12 mouse cellular contexts compared by ENCODE assay signal in genomic region chr11:88123731-88124130, GRCm38 (mm10). TPM values are rescaled to one million over a fixed set of nuclear protein-coding genes. Genes with fewer than 3 reads are reported as not detected.
DNase-seq lines count a peak whose midpoint lies in the region; ATAC-seq lines count a peak whose summit lies in the region.
"Had no signal": no experiment of that assay in that cellular context is flagged by ENCODE, and none has a peak within 500 bp of the region (broad histone marks: within the 10 kb centered on the region; RNA-seq: fewer than 3 reads in every experiment).

No protein-coding gene starts in this region.

- WGBS in forebrain, embryonic 10.5 days = 38% methylated on average over 6 of the region's 6 CpGs
- 29% methylated on average over 6 of the region's 6 CpGs for WGBS in forebrain, embryonic 11.5 days
- WGBS in hindbrain, embryonic 10.5 days = 31% methylated on average over 6 of the region's 6 CpGs
- WGBS in hindbrain, embryonic 16.5 days = 42% methylated on average over 6 of the region's 6 CpGs
- 18% methylated on average over 6 of the region's 6 CpGs for WGBS in midbrain, embryonic 13.5 days
- WGBS in midbrain, embryonic 16.5 days = 21% methylated on average over 6 of the region's 6 CpGs
- 27% methylated on average over 6 of the region's 6 CpGs for WGBS in stomach, embryonic 16.5 days

- peak overlapping the region; percentile 72 for H3K27ac ChIP-seq in forebrain, embryonic 10.5 days
- H3K27ac ChIP-seq in forebrain, embryonic 11.5 days (ENCODE audit: low read depth, low read length) = no peak overlapping the region
- peak overlapping the region; percentile 75 for H3K27ac ChIP-seq in hindbrain, embryonic 10.5 days
- no peak overlapping the region for H3K27ac ChIP-seq in hindbrain, embryonic 16.5 days (ENCODE audit: low read depth, low read length)
- H3K27ac ChIP-seq in midbrain, embryonic 13.5 days = peak overlapping the region; percentile 8; the same call in 1 of the 2 replicates
- no peak overlapping the region for H3K27ac ChIP-seq in midbrain, embryonic 16.5 days (ENCODE audit: low read length)
- peak overlapping the region; percentile 79 for H3K27ac ChIP-seq in stomach, embryonic 16.5 days (ENCODE audit: low read length)

- H3K27me3 ChIP-seq in forebrain, embryonic 10.5 days (ENCODE audit: poor library complexity, severe bottlenecking) = no peaks in the 10 kb centered on the region
- H3K27me3 ChIP-seq in forebrain, embryonic 11.5 days (ENCODE audit: control insufficient read depth, insufficient read depth, low read length) = no peaks in the 10 kb centered on the region
- H3K27me3 ChIP-seq in hindbrain, embryonic 10.5 days (ENCODE audit: insufficient read depth, poor library complexity, severe bottlenecking) = no peaks in the 10 kb centered on the region
- H3K27me3 ChIP-seq in hindbrain, embryonic 16.5 days (replicated peaks; ENCODE audit: control insufficient read depth, insufficient read depth, low read length) = no peaks in the 10 kb centered on the region
- no peaks in the 10 kb centered on the region for H3K27me3 ChIP-seq in midbrain, embryonic 13.5 days
- H3K27me3 ChIP-seq in midbrain, embryonic 16.5 days (ENCODE audit: control insufficient read depth, insufficient read depth, low read depth, low read length) = no peaks in the 10 kb centered on the region
- H3K27me3 ChIP-seq in stomach, embryonic 16.5 days (ENCODE audit: control insufficient read depth, insufficient read depth, low read length) = no peaks in the 10 kb centered on the region

- H3K9me3 ChIP-seq in forebrain, embryonic 10.5 days = no peaks in the 10 kb centered on the region
- no peaks in the 10 kb centered on the region for H3K9me3 ChIP-seq in forebrain, embryonic 11.5 days (ENCODE audit: control insufficient read depth, low read length)
- no peaks in the 10 kb centered on the region for H3K9me3 ChIP-seq in hindbrain, embryonic 10.5 days
- H3K9me3 ChIP-seq in hindbrain, embryonic 16.5 days (ENCODE audit: control insufficient read depth, low read length) = no peaks in the 10 kb centered on the region
- no peaks in the 10 kb centered on the region for H3K9me3 ChIP-seq in midbrain, embryonic 13.5 days
- no peaks in the 10 kb centered on the region for H3K9me3 ChIP-seq in midbrain, embryonic 16.5 days (replicated peaks; ENCODE audit: control insufficient read depth, low read length, poor library complexity, severe bottlenecking)
- no peaks in the 10 kb centered on the region for H3K9me3 ChIP-seq in stomach, embryonic 16.5 days (replicated peaks; ENCODE audit: control insufficient read depth, low read length)

- DNase-seq in forebrain, embryonic 10.5 days (ENCODE audit: extremely low spot score, low spot score) = no peak
- no peak for DNase-seq in forebrain, embryonic 11.5 days (ENCODE audit: low spot score)
- no peak for DNase-seq in hindbrain, embryonic 10.5 days (ENCODE audit: low spot score)
- no peak for DNase-seq in embryo, embryonic 10.5 days (ENCODE audit: low spot score)
- DNase-seq: cerebellum, adult 11 months; heart, adult 11 months; thymus, adult 2 months had no signal

- no peak overlapping the region for H3K9ac ChIP-seq in forebrain, embryonic 11.5 days (ENCODE audit: low read length)
- no peak overlapping the region for H3K9ac ChIP-seq in hindbrain, embryonic 16.5 days (ENCODE audit: low read depth, low read length)
- no peak overlapping the region for H3K9ac ChIP-seq in midbrain, embryonic 13.5 days (replicated peaks)
- no peak overlapping the region for H3K9ac ChIP-seq in midbrain, embryonic 16.5 days (ENCODE audit: low read depth, low read length)
- no peak overlapping the region for H3K9ac ChIP-seq in stomach, embryonic 16.5 days (ENCODE audit: low read length)

- ATAC-seq in forebrain, embryonic 11.5 days (replicated peaks; ENCODE audit: low FRiP score) = no peak
- ATAC-seq in hindbrain, embryonic 16.5 days = no peak
- no peak for ATAC-seq in midbrain, embryonic 13.5 days
- ATAC-seq in midbrain, embryonic 16.5 days = no peak
- no peak for ATAC-seq in stomach, embryonic 16.5 days (ENCODE audit: insufficient read depth, low FRiP score)

- peaks cover 89% of the 10 kb centered on the region for H3K4me1 ChIP-seq in forebrain, embryonic 10.5 days
- H3K4me1 ChIP-seq in forebrain, embryonic 11.5 days (replicated peaks; ENCODE audit: control insufficient read depth, insufficient read depth, low read length) = peaks cover 48% of the 10 kb centered on the region
- peaks cover 87% of the 10 kb centered on the region for H3K4me1 ChIP-seq in hindbrain, embryonic 10.5 days (replicated peaks)
- peaks cover 12% of the 10 kb centered on the region for H3K4me1 ChIP-seq in hindbrain, embryonic 16.5 days (ENCODE audit: control insufficient read depth, insufficient read depth, low read depth, low read length)
- peaks cover 67% of the 10 kb centered on the region for H3K4me1 ChIP-seq in midbrain, embryonic 13.5 days (replicated peaks)
- H3K4me1 ChIP-seq in midbrain, embryonic 16.5 days (ENCODE audit: control insufficient read depth, insufficient read depth, low read length) = peaks cover 20% of the 10 kb centered on the region
- peaks cover 12% of the 10 kb centered on the region for H3K4me1 ChIP-seq in stomach, embryonic 16.5 days (ENCODE audit: control insufficient read depth, insufficient read depth, low read length)

- H3K4me2 ChIP-seq in forebrain, embryonic 11.5 days (ENCODE audit: low read depth, low read length, severe bottlenecking) = no peak overlapping the region
- no peak overlapping the region for H3K4me2 ChIP-seq in hindbrain, embryonic 16.5 days (ENCODE audit: low read length)
- no peak overlapping the region for H3K4me2 ChIP-seq in midbrain, embryonic 13.5 days (replicated peaks)
- H3K4me2 ChIP-seq in midbrain, embryonic 16.5 days (ENCODE audit: low read length) = no peak overlapping the region
- H3K4me2 ChIP-seq in stomach, embryonic 16.5 days (ENCODE audit: low read depth, low read length) = peak overlapping the region; percentile 6; the same call in 1 of the 2 replicates
- H3K4me2 ChIP-seq: liver, embryonic 11.5 days had no signal

- H3K36me3 ChIP-seq in forebrain, embryonic 10.5 days (replicated peaks) = peaks cover 15% of the 10 kb centered on the region
- H3K36me3 ChIP-seq in forebrain, embryonic 11.5 days (ENCODE audit: control insufficient read depth, insufficient read depth, low read length) = no peaks in the 10 kb centered on the region
- H3K36me3 ChIP-seq in hindbrain, embryonic 10.5 days = peaks cover 7% of the 10 kb centered on the region
- no peaks in the 10 kb centered on the region for H3K36me3 ChIP-seq in hindbrain, embryonic 16.5 days (ENCODE audit: control insufficient read depth, insufficient read depth, low read length)
- H3K36me3 ChIP-seq in midbrain, embryonic 13.5 days = no peaks in the 10 kb centered on the region
- no peaks in the 10 kb centered on the region for H3K36me3 ChIP-seq in midbrain, embryonic 16.5 days (ENCODE audit: control insufficient read depth, insufficient read depth, low read length)
- no peaks in the 10 kb centered on the region for H3K36me3 ChIP-seq in stomach, embryonic 16.5 days (ENCODE audit: control insufficient read depth, insufficient read depth, low read length)

- H3K4me3 ChIP-seq in forebrain, embryonic 10.5 days = no peak overlapping the region
- no peak overlapping the region for H3K4me3 ChIP-seq in forebrain, embryonic 11.5 days (ENCODE audit: low read depth, low read length)
- H3K4me3 ChIP-seq in hindbrain, embryonic 10.5 days = no peak overlapping the region
- no peak overlapping the region for H3K4me3 ChIP-seq in hindbrain, embryonic 16.5 days (ENCODE audit: low read length)
- no peak overlapping the region for H3K4me3 ChIP-seq in midbrain, embryonic 13.5 days (replicated peaks)
- no peak overlapping the region for H3K4me3 ChIP-seq in midbrain, embryonic 16.5 days (ENCODE audit: low read depth, low read length)
- H3K4me3 ChIP-seq in stomach, embryonic 16.5 days (replicated peaks; ENCODE audit: low read length) = no peak overlapping the region

RNA-seq across cellular contexts. Expression of gene Cuedc1, which starts 25.9 kb away (rescaled TPM):
- 20.0 and 24.9 TPM in 2 replicates for polyA plus RNA-seq in forebrain, embryonic 10.5 days (2016; fragmentation: Nextera tagmentation; extraction: Ambion mirVana)
- polyA plus RNA-seq in forebrain, embryonic 11.5 days (2014; fragmentation: Nextera tagmentation; extraction: Ambion mirVana) = 26.2 and 29.0 TPM in 2 replicates
- 20.5 and 27.1 TPM in 2 replicates for polyA plus RNA-seq in hindbrain, embryonic 10.5 days (2016; fragmentation: Nextera tagmentation; extraction: Ambion mirVana)
- 29.9 and 41.3 TPM in 2 replicates for polyA plus RNA-seq in hindbrain, embryonic 16.5 days (2015; fragmentation: Nextera tagmentation; extraction: Ambion mirVana)
- 40.6 and 46.1 TPM in 2 replicates for polyA plus RNA-seq in midbrain, embryonic 13.5 days (2015; fragmentation: Nextera tagmentation; extraction: Ambion mirVana)
- polyA plus RNA-seq in midbrain, embryonic 16.5 days (2015; fragmentation: Nextera tagmentation; extraction: Ambion mirVana) = 46.1 and 54.7 TPM in 2 replicates
- 11.3 and 11.5 TPM in 2 replicates for polyA plus RNA-seq in stomach, embryonic 16.5 days (2015; fragmentation: Nextera tagmentation; extraction: Ambion mirVana)

RNA-seq across cellular contexts. Expression of gene Vezf1, which starts 55.7 kb away (rescaled TPM):
- 61.6 and 62.6 TPM in 2 replicates for polyA plus RNA-seq in forebrain, embryonic 10.5 days (2016; fragmentation: Nextera tagmentation; extraction: Ambion mirVana)
- polyA plus RNA-seq in forebrain, embryonic 11.5 days (2014; fragmentation: Nextera tagmentation; extraction: Ambion mirVana) = 84.8 and 87.7 TPM in 2 replicates
- 64.7 and 64.8 TPM in 2 replicates for polyA plus RNA-seq in hindbrain, embryonic 10.5 days (2016; fragmentation: Nextera tagmentation; extraction: Ambion mirVana)
- 32.3 and 38.9 TPM in 2 replicates for polyA plus RNA-seq in hindbrain, embryonic 16.5 days (2015; fragmentation: Nextera tagmentation; extraction: Ambion mirVana)
- 67.2 and 70.1 TPM in 2 replicates for polyA plus RNA-seq in midbrain, embryonic 13.5 days (2015; fragmentation: Nextera tagmentation; extraction: Ambion mirVana)
- polyA plus RNA-seq in midbrain, embryonic 16.5 days (2015; fragmentation: Nextera tagmentation; extraction: Ambion mirVana) = 39.5 and 47.4 TPM in 2 replicates
- 28.5 and 30.5 TPM in 2 replicates for polyA plus RNA-seq in stomach, embryonic 16.5 days (2015; fragmentation: Nextera tagmentation; extraction: Ambion mirVana)

Comparison
In these comparisons a context has a peak if more than half of its experiments do, and no peak if none do; other contexts are left out.
1. H3K27ac ChIP-seq: peak in forebrain, embryonic 10.5 days (single experiment), hindbrain, embryonic 10.5 days (single experiment), midbrain, embryonic 13.5 days (single experiment) and stomach, embryonic 16.5 days (single experiment); none in forebrain, embryonic 11.5 days (single experiment), hindbrain, embryonic 16.5 days (single experiment) and midbrain, embryonic 16.5 days (single experiment).